Mouse (Mus musculus) cerebellum, postnatal 36 days (tissue): ENCODE results near the gene Ubiad1.
A peak's percentile ranks its signal among the peaks of the same experiment; 100 is the strongest.

Experiments used
- DNase-seq, 2 experiments: peaks; one replicate each; pipeline ENCODE4 v3.0.0; 2021 to 2022; ENCODE audit warnings: mixed read lengths in 2 of 2

Ubiad1 gene

DNA sequence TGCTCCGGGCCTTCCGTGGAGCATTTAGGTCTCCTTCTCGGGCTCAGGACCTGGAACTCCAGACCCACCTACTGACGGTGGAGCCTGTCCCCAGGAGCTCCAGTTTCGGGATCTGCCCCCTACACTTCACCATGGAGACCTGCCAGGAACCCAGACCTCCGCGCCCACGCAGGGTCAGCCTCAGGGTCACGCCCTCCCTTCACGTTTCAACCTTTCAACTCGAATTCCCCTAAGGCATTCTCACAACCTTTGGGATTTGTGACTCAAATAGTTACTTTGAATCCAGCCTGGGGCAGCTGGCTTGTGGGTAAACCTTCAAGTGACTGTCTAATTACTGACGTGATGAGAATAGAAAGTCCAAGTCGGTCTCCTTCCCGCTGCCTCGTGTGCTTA is 4.3 kb upstream of the Ubiad1 start:
- DNase-seq = no peak

DNA sequence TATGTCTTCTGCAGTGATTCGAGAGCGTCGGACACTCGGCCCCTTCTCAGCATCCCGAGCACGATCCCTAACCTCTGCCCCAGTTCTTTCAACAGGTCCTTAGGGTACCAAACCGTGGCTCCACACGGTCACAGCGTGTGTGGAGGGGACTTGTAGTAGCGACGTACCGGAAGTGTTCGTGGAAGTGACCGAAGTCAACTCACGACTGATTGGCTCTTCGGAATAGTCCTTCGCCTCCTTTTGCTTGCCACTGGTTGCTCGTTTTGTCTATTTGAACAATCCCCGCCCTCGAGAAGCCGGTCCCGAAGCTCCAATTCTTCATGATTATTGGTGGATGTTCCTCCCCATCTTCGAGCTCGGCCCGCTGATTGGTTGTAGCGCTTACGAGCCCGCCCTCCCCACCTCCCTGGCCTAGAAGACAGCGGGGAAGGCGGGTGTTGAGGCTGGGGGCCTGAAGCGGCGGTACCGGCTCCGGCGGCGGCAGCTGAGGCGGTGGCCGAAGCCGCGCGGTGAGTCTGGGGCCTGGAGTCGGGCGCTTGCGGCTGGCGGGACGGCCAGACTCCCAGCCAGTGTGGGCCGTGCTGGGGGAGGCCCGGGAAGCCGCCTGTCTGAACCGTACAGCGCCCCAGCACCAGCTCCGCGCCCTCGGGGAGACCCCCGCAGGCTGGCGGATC is 3.7 kb upstream of the Ubiad1 start, which contains the start of gene Mtor:
TSS of gene Mtor (plus strand) at position 433 of the 674 bp plus-strand sequence.
- peak; percentile 91 to 92 for DNase-seq

- no peak for DNase-seq
Observed at GRCm38 (mm10) chr4:148442598-148442997, 2.0 kb downstream of the Ubiad1 start.

GRCm38 (mm10) chr4:148441931-148442330 is 2.6 kb downstream of the Ubiad1 start:
- DNase-seq = no peak

DNA sequence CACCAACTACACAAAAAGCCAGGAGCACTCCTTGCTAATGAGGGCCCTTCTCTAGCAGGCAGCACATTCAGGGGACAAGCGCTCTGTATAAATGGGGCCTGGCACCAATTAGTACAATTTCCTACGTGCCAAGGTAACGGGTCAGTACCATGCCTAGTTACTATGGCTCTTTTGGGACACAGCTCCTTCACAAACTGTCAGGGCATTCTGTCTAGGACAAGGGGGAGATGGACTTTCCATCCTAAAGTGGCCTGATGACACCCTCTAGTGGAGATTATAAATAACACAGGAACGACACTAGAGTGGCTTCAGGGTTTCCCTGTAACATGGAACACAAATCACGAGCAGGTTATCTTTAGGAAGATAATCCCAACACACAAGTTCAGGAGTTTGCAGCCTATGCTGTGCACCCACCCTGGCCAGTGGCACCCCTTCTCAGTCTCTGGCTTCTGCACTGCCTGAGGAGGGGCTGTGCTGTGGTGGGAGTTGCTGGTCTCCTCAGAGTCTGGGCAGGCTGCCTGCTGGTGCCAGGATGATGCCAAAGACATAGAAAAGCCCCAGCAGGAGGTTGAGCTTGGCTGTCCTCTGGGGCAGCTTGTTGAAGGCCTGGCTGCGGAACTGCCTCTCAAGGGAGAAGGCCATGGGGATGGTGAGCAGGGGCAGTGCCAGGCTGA is 8.8 kb downstream of the Ubiad1 start:
- peak; percentile 37 to 45 for DNase-seq

DNA sequence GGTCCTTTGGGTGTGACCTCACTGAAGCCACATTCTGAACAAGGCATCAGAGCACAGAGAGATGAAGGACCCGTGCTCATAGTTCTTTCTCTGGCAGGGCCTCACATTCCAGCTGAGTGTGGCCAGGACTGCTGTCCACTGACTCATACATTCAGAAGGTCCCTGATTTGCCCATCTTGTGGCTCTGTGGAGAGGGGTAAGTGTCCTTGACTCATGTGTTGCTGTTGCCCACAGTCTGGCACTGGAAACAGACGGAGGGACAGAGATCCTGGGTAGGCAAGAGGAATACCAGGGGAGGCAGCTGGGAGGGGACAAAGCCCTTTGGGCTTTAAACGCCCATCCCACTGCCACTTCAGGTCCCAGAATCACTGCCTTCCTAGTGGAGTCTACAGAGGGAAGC is 9.5 kb downstream of the Ubiad1 start:
- DNase-seq = no peak

GRCm38 (mm10) chr4:148434554-148434953 is 10.0 kb downstream of the Ubiad1 start:
- DNase-seq = no peak

DNA sequence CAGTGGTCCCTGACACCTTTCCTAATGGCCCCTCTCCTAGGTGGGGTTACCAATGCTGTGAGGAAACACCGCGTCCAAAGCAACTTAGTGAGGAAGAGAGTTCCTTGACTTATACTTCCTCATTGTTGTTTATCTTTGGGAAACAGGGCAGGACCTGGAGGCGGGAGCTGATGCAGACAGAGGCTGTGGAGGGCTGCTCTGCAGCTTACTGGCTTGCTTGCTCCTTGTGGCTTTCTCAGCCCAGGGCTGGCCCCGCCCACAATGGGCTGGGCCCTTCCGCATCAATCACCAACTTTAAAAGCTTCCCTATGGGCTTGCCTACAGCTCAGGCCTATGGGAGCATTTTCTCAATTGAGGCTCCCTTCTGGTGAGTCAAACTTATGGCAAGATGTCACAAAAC is 10.8 kb downstream of the Ubiad1 start:
- DNase-seq = no peak

- no peak for DNase-seq
Observed at GRCm38 (mm10) chr4:148433336-148433735, 11.2 kb downstream of the Ubiad1 start.

GRCm38 (mm10) chr4:148432488-148432887 is 12.1 kb downstream of the Ubiad1 start:
- DNase-seq = no peak

DNA sequence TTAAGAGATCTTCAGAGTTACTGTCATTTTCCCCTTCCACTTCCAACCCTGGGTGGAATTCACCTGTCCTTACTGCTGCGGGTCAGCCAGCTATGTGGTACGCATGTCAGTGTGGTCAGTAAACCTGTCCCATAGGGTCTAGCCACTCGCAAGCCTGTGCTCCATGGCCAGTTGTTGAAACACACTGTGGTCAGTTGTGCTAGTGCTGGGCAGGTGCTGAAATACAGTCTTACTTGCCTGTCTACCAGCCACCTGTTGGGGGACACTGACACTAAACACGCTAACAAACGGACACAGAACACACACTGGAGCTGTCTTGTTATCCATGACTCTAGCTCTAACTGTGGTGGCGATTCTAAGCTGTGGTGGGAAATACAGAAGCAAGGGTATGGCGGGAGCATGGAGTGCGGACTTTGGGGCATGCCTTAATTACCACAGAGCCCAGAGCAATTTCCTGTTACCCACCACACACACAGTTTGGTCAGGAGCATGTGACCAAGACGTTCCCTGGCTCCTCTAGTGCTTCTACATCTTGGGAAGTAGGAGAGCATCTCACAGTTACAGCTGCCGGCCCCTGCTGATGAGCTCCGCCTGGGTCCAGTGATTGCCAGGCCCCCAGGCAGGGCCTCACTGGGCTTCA is 13.6 kb downstream of the Ubiad1 start:
- no peak for DNase-seq

DNA sequence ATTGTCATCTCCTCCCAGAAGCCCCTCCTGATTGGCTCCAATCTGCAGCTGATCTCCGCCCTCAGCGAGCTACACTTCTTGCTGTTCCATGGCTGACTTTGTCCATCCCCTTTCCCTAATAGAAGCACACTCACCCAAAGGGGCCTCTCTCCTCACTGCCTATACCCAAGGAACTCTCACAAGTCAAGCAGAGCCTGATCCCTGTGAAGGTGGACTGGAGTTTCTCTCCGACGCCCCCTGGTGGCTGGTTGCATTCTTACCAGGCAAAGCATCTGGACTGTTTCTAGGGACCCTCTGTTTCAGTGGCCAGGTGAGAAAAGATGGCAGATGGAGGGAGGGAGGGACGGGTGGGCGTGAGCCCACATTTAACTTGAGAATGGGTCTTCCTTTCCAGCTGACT is 14.9 kb downstream of the Ubiad1 start:
- peak; percentile 80 for DNase-seq

GRCm38 (mm10) chr4:148429121-148429520 is 15.4 kb downstream of the Ubiad1 start:
- no peak for DNase-seq

DNA sequence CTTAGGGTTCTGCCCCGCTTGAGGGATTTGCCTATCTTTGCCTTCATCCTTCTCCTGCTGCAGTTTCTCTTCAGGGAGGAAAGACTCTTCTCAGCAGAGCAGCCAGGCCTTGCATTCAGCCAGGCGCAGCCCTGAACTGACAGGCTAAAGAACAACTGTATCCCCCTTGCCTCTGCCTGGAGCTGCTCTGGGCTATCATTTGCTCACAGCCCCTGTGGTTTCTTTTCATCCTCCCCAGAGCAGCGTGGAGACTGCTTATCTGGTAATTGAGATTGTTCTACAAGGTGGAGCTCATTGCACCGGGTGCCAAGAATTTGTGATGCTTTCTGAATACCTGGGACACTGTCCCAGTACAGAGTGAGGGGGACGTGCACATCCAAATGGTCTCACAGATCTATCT is 16.0 kb downstream of the Ubiad1 start:
- DNase-seq = no peak

DNA sequence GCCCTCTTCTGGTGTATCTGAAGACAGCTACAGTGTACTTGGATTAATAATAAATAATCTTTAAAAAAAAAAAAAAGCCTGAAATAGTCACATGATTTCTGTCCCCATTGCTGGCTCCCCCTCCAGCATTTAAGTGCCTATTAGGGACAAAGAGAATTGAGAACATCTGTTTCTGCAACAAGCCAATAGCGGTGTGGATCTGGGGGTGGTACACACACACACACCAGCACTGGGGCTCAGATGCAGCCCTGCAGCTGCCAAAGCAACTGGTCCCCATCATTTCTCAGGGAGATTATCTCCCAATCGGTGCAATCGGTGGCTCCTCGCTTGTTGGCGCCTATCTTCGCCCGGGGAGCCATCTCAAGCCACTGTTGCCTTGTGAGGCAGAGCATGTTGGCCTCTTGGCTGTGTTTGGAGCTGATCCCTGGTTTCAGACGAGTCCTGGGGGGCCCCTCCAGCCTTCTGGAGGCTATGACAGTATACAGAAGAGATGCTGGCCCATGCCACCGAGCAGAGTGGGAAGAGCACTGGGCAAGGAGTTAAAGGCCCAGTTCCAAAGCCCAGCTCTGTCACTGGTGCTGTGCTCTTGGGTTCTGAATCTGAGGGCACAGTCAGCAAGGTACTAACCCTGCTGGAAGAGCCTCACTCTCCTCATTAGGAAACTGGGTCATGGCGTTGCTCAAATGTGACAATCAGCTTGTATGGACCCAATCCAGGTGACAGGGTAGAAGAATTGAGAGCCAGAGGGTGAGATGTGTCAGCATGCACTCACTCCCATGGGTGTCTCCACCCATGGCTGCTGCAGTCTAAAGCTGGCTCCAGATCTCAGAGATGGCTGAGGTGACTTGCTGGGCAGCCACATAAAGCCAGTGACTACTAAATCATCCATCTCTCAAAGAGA is 17.4 kb downstream of the Ubiad1 start:
- no peak for DNase-seq

- no peak for DNase-seq
Observed at GRCm38 (mm10) chr4:148417559-148417958, 27.0 kb downstream of the Ubiad1 start.

GRCm38 (mm10) chr4:148417074-148417526 is 27.5 kb downstream of the Ubiad1 start:
- DNase-seq = no peak

DNA sequence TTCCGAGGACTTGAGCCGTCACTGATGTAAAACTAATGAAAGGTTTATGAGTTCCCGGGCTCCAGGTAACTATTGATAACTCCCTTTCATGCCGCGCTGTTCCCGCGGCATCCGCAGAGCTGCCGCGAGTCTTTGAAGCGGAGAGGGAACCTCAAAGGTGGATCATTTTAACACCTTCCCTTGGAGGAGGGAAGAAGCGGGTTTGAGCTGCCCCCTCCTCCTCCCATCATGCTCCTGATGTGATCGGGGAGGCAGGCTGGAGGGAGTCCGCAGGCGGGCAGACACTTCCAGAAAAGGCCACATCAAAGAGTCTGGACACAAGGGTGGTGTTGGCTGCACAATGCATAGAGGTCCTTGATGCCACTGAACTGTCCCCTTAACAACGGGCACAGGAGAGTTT is 29.0 kb downstream of the Ubiad1 start:
- DNase-seq = no peak

GRCm38 (mm10) chr4:148408256-148408975 is 36.2 kb downstream of the Ubiad1 start:
- no peak for DNase-seq

DNA sequence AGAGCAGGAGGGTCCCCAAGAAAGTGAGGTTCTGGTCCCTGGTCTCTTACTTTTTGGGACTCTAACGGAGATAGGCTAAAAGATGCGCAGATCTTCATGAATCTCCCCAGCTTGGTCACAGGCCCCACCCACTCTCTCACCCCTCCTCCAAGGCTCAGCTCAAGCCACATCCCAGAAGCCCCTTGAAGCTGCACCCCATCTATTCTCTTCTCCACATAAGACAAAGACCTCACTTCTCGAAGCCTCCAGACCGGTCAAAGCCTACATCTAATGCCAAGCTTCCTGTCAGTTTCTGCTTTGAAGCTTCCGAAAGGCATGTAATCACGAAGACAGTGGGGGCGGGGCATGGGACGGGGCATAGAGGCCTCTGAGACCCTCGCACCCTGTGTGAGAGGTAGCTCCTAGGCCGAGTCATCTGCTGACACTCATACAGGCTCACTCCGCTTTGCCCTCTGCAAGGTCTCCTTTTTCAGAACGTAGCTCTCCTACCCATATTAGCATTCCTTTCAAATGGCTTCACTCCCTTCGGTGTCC is 39.2 kb downstream of the Ubiad1 start:
- DNase-seq = no peak

DNA sequence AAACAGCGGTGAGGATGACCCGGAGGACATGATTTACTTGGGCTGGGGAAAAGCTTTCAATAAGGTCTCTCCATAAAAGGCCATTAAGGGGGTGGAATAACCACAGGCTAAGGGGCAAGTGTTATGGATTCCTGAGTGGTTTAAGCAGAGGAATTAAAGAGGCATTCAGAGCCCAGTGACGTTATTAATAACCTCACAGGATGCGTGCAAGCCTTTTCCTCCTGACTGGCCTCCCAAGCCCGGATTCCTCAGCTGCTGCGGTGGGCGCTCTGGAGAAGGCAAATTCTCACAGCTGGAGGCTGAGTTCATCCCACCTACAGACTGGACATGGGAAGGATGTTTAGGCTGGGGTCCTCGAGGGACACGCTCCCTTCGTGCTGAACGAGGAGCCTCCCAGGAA is 39.8 kb downstream of the Ubiad1 start:
- no peak for DNase-seq

- DNase-seq = peak; percentile 37 to 53
Observed at GRCm38 (mm10) chr4:148403402-148403801, 41.2 kb downstream of the Ubiad1 start.
